Mouse (Mus musculus): Measurements from ENCODE around the gene Fgf9.

The Fgf9 gene

DNA sequence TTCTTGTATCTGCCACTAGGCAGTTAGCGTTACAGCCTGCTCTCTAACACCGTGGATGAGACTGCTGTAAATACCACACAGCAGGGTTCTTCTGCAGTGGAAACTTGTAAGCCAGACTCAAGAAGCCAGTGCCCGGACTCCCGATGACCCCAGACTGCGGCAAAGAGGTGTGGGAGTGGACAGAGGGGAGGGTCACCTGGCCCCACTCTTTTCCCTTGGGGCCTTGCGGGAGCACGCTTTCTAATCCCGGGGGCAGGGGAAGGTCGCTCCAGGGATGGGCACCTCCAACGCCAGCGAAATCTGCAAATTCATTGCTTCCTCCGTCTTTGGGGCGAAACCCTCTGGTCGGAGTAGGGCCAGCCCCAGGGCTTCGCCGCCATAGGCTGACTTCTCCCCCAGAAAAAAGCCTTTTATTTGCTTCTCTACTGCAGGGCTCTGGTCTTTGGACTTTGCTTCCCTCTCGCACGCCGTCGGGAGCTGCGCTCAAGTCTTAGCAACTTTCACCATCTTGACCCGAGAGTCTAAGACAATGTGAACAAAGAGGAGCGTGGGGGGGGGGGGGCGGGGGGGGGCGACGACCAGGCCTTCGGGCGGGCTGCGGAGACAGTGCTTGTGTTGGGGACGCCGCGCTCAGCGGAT is at the start of gene Fgf9:
TSS of gene Fgf9 (plus strand) at position 67 of the 639 bp plus-strand sequence.
- peak; percentile 58 for DNase-seq

DNA sequence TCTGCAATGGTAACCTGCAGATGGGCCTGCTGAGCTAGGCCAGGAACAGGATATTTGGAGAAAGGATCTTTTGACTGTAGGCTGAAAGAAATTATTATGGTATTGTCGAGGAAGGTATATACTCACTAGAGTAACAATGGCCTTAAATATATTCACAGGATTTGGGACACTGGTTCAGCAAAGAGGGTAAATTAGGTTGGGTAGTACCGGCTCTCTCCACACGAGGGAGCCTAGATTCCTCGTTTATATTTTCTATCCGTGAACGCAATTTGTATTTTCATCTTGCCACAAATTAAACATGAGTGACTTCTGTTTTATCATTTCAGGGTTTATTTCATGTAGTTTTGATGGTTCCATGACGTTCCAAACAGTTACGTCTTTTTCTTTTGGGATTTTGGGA is 35.8 kb upstream of the Fgf9 start:
- peak; percentile 81 for DNase-seq

DNA sequence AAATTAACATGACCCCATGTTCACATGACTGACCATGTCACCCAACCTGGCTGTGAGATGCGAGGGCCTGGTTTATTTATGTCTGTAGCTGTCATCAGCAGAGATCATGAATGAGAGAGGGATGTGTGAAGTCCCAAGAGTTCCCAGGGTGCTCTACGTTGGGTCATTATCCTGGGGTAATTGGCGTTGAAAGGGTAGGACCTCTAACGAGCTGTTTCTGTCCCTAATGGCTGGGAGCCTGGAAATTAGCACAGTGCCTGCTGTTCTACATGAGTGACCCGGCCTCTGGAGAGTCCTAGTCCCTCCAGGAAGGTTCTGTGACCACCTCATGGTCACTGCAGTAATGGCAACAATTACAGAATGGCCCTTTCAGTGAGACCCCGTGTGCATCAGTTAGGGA is 34.2 kb upstream of the Fgf9 start:
- no peak for DNase-seq

DNA sequence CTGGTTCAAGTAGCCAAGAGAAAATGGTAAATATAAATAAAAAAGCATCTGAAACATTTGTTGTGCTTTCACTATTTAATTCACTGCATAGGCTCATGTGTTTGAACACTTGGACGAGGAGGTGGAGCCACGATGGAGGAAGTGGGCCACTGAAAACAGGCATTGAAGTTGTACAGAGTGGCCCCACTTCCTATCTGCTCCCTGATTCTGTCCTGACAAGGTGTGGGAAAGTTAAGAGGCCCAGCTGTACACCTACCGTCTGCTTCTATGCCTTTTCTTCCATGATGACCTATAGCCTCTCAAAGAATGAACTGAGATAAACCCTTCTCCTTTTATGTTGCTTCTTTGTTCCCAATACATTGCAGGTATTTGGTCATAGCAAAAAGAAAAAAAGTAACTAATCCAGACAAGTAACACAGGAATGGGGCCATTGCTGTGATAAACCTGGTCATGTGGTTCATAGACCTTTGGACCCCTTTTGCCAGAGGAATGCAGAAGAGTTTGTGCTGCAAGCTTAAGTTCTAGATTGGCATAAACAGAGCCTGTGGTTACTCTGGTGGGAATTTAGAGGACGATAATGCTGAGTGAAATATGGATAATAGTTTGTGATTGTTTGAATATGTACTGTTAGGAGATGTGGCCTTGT is 23.6 kb upstream of the Fgf9 start:
- DNase-seq = no peak

DNA sequence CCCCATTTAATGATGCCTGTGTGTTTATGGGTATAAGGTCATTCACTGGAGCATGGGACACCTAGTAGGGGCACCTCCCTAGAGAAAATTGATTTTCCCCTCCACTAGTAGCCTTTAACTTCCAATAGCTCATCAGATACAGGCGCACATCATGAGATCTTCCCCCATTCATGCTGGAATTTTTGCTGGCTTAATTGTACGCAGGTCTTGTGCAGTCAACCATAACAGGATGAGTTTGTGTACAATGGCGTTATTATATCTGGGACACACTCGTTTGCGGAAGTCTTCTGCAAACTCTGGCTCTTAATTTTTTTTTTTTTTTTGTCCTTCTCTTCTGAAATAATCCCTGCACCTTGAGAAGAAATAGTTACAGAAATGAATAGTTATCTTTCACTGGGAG is 19.7 kb upstream of the Fgf9 start:
- no peak for DNase-seq

GRCm38 (mm10) chr14:58067586-58067985 is 2.8 kb upstream of the Fgf9 start:
- DNase-seq = no peak

GRCm38 (mm10) chr14:58068641-58069040 is 1.7 kb upstream of the Fgf9 start:
- DNase-seq = peak; percentile 43

DNA sequence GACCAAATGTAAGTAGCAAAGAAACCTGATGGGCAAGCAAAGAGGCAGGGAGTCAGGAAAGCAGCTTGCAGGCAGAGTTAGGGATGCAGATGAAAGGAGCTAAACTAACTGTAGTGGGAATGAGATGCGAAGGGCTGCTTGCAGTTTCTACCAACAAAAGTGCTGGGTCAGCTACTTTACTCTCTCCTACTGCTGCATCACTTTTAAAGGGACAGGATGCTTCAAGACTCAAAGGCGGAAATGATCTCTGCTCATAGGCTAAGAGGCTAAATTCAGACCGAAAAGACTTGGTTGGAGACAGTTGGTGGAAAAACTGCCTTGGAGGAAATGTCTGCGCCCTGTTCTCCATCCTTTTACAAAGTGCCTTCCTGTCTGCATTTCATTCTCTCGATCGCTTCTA is 420 bp upstream of the Fgf9 start:
- no peak for DNase-seq

DNA sequence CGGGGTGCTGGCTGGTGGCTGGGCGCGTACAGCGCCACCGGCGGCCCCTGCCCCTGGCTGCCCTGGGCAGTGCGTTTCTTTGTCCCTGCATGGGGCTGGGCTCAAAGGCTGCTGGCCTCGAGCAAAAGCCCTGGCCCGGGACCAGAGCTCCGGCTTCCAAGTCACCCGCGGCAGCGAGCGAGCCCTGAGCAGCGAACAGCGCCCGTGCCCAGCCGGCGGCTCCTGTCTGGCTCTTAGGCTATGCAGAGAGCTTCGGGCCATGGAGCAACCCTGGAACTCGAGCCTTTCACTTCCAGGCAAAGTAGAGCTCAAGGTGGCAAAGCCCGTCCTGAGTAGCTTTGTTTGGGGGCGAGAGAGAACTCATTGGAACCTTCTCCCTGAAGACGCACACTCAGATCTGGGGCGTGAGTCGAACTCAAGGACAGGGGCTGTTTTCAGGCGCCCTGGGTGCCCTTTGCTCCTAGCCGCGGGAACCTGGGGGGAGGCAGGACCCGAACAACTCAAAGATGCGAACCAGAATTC is 834 bp downstream of the Fgf9 start:
- DNase-seq = peak; percentile 76

GRCm38 (mm10) chr14:58071830-58072770 is 1.8 kb downstream of the Fgf9 start:
- DNase-seq = peak; percentile 84

- DNase-seq = peak; percentile 28
Observed at GRCm38 (mm10) chr14:58072771-58073501, 2.6 kb downstream of the Fgf9 start.

DNA sequence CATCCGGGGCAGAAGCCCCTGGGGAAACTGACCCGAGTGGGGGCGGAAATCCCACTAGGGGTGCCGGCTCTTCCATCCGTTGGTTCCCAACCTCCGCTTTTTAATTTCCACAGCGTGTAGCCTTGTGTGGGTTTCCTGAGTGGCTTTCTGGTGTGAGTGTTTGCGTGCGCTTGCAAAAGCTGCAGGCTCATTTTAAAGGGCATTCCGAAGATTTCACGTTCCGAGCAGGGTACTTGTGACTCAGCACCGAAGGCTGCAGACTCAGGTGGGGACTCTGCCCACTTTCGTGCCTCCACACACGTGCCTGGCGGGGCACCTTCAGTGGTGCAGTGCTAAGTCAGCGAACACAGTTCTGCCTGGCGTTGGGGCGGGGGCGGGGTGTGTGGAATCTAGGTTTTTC is 3.6 kb downstream of the Fgf9 start:
- DNase-seq = peak; percentile 48

DNA sequence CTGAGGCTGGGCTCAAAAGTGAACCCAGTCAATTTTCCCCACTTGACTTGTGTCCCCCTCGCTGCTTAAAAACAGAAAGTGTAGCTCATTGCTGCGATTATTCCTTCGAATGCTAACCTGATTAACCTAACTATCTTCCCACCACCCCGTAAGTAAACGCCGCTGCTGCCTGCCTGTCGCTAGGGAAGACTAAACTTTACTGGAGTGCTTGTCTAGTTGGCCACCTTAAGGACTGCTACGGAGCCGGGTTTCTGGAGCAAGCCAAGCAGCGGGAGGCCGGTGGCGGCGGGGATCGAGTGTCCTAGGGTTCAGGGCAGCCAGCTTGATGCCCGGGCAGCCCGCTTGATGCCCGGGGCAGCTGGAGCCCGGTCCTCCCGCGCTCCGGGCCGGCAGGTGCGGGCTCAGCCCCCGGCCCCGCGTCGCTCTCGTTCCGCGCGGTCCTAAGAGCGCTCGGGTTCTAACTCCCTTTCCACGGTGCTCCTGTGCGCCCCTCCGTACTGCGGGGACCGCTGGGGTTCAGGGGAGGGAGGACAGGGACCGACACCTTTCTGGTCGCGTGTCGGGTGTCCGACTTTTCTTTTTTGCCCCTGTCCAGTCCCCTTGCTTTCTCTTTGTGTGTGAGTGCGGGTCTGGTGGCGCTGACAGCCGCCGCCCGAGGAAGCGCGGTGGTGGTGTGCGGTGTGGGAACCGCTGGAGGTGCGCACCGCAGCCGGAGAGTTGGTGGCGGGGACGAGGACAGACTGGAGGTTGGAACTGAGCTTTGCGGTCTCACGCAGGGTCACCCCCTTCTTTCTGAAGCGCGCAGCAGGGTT is 4.5 kb downstream of the Fgf9 start:
- DNase-seq = peak; percentile 52

GRCm38 (mm10) chr14:58075433-58076029 is 5.2 kb downstream of the Fgf9 start:
- peak; percentile 59 for DNase-seq

- DNase-seq = peak; percentile 78
Observed at GRCm38 (mm10) chr14:58076030-58076521, 5.7 kb downstream of the Fgf9 start.

DNA sequence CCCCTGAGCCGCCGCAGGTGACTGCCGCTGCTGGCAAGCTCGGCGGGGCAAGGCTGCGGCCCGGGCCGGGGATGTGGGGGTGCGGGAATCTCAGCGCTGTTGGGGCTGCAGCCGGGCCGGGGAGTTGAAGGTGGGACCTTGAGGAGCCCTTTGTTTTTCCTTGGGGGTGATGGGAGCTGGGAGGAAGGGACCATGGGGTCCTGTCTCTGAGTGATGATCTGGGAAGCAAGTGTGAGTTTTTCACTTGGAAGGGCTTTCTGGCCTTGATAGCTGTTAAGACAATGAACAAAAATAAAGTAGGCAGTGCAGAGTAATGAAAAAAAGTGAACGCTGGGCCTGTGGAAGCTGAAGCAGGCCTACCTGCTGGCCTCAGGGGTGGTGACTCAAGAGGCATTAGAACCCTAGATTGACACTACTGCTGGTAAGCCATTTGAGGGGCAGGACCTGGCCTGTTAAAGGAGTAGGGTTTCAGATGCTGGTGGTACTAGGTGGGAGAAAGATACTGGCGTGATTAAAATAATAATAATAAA is 6.4 kb downstream of the Fgf9 start:
- peak; percentile 38 for DNase-seq

- no peak for DNase-seq
Observed at GRCm38 (mm10) chr14:58079471-58079870, 9.1 kb downstream of the Fgf9 start.

GRCm38 (mm10) chr14:58081955-58082354 is 11.6 kb downstream of the Fgf9 start:
- DNase-seq = no peak

DNA sequence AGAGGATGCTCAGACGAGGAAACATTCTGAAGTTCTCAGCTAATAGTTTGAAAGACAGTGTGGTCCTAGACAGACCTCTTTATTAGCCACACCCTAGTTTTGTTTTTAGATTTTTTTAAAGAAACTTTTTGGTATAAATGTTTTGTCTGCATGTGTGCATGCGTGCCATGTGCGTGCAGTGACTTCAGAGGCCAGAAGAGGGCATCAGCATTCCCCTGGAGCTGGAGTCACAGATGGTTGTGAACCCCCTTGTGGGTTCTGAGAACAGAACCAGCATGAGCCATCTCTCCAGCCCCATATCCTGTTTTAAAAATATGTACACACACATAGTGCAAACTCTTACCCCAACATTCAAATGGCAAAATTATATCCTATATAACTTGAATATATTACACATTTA is 13.9 kb downstream of the Fgf9 start:
- no peak for DNase-seq

DNA sequence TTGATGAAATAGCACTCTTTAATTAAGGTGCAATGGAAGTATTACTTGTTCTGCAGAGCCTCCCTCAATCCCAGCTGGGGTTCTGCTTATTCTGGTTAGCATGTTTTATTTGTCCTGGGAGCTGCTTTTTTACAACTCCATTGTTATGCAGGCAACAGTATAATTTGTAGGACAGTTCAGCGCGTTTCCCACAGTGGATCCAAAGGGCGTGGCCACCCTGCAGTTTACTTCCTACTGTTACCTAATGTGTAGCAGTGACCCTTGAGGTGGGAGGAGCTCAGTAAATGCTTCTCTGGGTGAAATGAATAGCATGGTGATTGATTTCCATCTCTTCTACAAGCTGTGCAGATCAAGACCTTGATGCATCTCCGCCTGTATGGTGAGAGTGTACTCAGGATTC is 17.0 kb downstream of the Fgf9 start:
- DNase-seq = no peak

DNA sequence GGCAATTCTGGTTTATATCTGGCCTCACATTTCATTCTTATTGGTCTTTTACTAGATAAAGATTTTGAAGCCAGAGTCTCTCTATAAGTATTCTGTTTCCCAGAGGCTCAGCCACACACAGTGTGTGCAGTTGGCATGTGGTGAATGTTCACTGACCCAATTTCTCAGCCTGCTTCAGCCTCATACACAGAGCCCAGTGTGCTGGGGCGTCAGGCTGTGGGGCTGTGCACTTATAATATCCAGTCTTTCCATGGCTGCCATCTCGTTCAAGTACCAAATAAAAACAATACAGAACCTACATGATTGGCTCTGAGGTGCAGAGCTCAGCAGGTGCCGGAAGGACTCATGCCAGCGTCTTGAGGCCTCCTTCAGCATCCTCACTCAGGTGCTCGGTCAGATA is 19.1 kb downstream of the Fgf9 start:
- DNase-seq = no peak

All from kidney, postnatal 10 days (tissue).